Mouse (Mus musculus) neural tube, embryonic 10.5 days (tissue): ENCODE results near the gene Rasl11b.

Experiments
- DNase-seq: peaks from one replicate; pipeline ENCODE4 v3.0.0-alpha.2; 2017; ENCODE audit warnings: low spot score; ENCODE audit errors: extremely low spot score

The Rasl11b gene

DNA sequence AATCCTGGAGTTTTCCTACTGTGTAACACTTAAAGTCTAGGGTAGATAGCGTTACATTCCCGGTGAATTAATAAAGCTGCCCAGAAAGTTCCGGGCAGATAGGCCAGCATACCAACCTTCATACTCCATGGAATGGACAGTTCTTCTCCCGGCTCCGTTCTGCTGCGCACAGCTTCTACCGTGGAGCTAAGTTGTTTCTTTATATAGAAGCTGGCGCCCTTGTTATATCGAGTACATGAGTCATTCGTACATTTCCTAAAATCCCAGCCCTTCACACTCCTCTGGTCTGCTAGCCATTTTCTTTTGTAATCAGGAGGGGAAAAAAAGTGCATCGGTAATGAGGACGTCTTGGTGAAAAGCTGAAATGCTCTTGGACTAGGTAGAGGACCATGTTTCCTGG lies 7.0 kb upstream of the Rasl11b start:
- no peak for DNase-seq

DNA sequence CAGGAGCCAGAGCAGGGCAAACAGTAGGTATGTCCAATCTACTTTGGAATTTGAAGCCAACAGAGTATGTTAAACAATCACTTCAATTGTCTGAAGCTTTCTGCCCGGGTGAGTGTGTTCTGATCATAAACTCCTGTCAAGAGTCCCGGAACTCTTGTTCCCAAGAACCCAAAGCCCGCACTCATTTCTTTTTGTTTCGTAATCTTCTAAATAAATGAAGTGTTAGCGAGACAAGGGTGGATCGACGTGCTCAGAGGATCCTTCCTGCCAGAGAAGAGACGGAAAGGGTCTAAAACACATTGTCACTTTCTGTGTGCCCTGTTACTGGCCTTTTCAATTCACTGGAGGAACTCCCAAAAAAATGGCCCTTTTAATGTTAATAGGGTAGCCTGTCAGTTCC lies 6.2 kb upstream of the Rasl11b start:
- DNase-seq = no peak

DNA sequence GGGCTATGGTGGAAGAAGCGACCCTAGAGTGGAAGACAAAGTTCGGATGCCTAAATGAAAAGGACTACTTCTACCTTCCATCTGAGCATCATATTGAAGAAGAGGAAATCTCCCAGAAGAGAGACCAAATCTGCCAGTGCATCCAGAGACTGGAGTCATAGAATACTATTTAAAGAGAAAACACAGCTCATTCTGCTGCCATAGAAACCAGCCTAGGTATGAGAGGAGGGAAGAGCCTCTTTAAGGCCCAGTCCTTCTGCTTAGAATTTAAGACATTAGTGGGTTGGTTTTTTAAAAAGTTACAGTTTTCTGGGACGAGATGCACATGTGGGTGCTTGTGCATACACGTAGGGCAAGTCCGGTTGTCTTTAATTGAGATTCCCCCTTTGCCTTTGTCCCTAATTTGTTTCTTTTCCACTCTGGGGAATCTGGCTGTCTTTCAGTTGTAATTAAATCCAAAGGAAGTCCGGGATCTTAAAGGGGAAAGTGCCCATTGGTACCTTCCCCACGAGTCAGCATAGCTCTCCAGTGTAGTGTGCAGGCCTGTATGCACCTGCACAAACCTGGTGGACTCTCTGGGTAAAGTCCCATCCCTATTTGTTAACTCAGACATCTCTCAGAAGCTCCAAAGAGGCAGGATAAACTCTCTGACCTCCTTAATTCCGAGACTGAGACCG lies 5.5 kb upstream of the Rasl11b start:
- DNase-seq = no peak

DNA sequence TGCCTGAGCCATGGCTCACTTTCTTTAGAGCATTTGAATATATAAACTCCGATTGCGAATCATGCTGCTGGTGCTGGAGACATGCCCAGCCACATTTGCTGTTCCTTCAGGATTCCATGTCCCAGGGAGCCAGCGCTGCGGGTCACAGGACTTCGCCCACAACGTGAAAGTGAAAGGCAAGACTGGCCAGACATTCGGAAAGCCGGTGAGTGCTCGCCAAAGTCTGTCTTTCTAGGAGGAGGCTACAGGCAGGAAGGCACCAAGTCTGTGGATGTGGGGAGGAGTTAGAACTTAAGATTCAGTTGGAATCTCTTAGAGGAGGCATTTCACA lies 5.0 kb upstream of the Rasl11b start:
- DNase-seq = no peak

GRCm38 (mm10) chr5:74190911-74191310 lies 4.2 kb upstream of the Rasl11b start:
- no peak for DNase-seq

- no peak for DNase-seq
Observed at GRCm38 (mm10) chr5:74193008-74193407, 2.1 kb upstream of the Rasl11b start.

GRCm38 (mm10) chr5:74193626-74194025 lies 1.5 kb upstream of the Rasl11b start:
- DNase-seq = no peak

- peak; percentile 40 for DNase-seq
Observed at GRCm38 (mm10) chr5:74194027-74194840, 852 bp upstream of the Rasl11b start.

- no peak for DNase-seq
Observed at GRCm38 (mm10) chr5:74195614-74196306, 674 bp downstream of the Rasl11b start.

DNA sequence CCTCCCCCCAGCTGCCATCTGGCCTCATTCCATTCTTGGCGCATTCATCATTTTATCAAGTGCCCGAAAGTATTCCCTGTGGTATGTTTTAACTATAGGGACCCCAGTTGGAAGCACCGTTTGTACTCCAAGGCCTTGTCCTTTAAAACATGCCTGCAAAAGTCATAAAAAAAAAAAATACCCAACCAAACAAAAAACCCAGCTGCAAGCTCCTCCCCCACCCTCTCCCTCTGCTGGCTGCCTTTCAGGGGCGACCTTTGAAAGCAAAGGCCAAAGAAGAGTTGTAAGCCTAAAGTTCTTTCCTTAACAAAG lies 1.2 kb downstream of the Rasl11b start:
- DNase-seq = peak; percentile 72

- no peak for DNase-seq
Observed at GRCm38 (mm10) chr5:74197541-74198330, 2.6 kb downstream of the Rasl11b start.

DNA sequence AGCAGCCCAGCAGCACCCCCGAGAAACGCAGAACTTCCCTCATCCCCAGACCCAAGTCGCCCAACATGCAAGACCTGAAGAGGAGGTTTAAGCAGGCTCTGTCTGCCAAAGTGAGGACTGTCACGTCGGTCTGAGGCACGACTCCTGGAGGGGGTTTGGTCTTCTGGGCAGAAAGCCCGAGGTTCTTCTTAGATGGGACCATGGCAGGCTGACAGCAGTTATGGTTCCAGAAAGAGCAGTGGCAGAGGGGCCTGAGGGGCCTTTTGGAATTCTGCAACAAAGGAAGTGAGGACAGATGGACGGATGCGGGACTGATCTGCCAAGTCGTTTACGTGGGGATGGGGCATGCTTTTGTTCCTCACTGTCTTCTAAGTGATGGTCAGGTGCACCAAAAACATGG lies 3.4 kb downstream of the Rasl11b start:
- no peak for DNase-seq

DNA sequence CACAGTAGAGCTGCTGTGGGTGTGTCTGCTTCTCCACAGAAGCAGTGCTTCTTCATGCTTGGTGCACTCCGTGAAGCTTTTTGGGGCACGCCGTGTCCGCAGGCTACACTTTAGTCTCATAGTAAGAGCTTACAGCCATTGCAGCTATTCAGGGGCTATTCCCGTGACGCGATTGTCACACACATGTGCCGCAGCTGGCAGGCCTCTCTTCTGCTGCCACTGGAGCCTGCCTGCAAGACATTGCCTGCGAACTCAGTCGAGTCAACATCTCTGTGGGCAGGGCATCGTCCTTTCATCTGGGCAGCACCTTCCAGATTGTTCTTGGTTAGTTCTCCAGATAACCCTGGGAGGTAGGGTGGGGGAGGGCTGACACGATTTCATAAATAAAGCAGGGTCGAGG lies 4.7 kb downstream of the Rasl11b start:
- DNase-seq = no peak

- DNase-seq = no peak
Observed at GRCm38 (mm10) chr5:74200481-74200880, 5.4 kb downstream of the Rasl11b start.

DNA sequence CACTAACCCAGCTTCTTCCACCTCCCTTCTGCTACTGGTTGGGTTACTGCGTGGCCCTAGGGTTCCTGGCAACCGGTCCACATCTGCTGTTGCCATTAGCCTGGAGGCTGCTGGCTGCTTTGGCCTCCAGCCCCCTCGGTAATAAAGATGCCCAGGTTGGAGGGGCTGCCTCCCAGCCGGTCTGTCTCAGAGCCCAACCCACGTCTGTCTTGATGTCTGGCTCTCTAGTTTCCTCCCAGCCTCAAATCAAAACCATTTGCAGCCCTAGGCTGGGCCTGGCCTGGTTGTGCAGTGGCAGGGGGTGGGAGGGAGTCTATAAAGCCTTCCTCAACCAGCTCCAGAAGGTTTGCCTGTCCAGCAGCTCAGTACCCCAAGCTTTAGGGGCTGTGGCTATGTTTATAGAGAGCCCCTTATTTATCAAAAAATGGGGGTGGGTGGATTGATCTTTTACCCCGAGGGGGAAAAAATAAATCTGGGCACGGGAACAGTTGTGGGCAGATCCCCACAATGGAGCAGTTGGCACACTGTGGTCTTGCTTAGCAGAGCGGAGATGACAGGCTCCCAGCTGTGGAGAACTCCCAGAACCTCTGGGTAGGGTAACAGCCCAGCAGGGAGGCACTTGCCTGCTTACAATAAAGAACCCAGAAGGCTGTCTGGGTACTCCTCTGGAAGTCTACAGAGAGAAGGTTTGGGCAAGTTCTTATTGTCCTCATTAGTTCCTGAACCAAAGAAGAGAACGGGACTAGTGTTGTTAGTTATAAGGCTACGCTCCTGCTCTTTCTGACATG lies 6.7 kb downstream of the Rasl11b start:
- DNase-seq = peak; percentile 57

GRCm38 (mm10) chr5:74202515-74202914 lies 7.4 kb downstream of the Rasl11b start:
- no peak for DNase-seq

DNA sequence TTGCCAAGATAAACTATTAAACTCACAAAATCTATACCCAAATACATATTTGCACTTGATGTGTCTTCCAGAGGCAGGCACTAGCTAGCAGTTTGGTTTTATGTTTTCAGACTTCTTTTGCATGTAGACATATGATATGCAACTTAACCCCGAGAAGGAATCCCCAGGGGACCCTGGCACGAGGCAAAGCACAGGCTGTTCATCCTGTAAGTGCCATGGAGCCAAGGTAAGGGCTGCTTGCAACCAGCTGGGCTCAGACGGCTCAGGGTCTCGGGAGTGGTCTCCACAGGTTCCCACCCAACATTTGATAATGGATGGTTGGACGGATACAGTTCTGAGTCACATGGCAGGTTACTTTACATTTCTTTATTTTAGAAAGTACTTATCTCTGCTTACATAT lies 9.4 kb downstream of the Rasl11b start:
- no peak for DNase-seq

DNA sequence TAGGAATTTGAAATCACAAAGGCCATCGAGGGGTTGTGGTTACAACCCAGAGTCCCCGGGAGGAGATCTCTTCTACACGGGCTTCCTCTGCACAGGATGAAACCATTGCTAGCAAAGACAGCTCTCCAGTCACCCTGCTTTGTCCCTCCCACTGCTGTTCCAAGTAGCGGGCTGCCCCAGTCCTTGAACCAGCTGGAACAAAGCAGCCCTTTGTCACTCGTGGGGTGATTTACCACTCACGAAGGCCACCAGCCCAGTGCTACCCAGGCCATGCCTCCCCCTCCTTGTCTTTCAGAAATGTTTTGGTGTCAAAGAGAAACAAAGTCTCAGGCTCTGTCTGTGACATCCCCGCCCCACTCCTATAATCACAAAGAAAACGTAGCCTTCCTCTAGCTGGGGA lies 10.4 kb downstream of the Rasl11b start:
- no peak for DNase-seq

GRCm38 (mm10) chr5:74206038-74206437 lies 11.0 kb downstream of the Rasl11b start:
- DNase-seq = no peak

DNA sequence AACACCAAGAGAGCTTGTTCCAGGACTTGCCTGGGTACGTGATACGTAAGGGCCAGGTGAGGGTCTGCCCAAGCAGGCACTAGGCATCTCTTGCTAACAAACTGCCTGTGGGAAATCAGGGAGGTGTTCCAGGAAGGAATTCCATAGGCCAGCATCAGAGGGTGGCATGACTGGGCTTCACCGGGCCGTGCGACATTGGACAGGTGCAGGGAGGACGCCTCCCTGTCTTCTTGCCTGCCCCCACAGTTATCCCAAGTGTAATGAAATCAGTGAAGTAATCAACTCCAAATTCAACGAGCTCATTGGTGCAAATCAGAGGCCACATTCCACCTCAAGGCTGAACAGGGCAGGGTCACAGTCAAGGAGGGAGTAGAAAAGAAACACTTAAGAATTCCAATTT lies 11.6 kb downstream of the Rasl11b start:
- DNase-seq = no peak

GRCm38 (mm10) chr5:74207209-74207608 lies 12.1 kb downstream of the Rasl11b start:
- no peak for DNase-seq
